ENCODE assay signal across 14 mouse cellular contexts in genomic region chr12:102685523-102685931, GRCm38 (mm10). TPM values are rescaled to one million over a fixed set of nuclear protein-coding genes. Genes with fewer than 3 reads are reported as not detected.
DNase-seq lines count a peak whose midpoint lies in the region; ATAC-seq and TF ChIP-seq lines count a peak whose summit lies in the region.
"Had no signal": no experiment of that assay in that cellular context is flagged by ENCODE, and none has a peak within 500 bp of the region (broad histone marks: within the 10 kb centered on the region; RNA-seq: fewer than 3 reads in every experiment).

No protein-coding gene starts in this region.

- H3K4me2 ChIP-seq in hindbrain, embryonic 13.5 days, result peak overlapping the region; percentile 15; the same call in 1 of the 2 replicates
- no peak overlapping the region for H3K4me2 ChIP-seq in midbrain, embryonic 14.5 days (ENCODE audit: low read length)

- peak overlapping the region; percentile 8 for H3K27ac ChIP-seq in cerebellum, adult 2 months (ENCODE audit: insufficient read depth, low read length)
- peak overlapping the region; percentile 83 for H3K27ac ChIP-seq in hindbrain, embryonic 13.5 days
- H3K27ac ChIP-seq in midbrain, embryonic 14.5 days (replicated peaks; ENCODE audit: low read depth, low read length), result peak overlapping the region; percentile 27
- H3K27ac ChIP-seq: kidney, postnatal 0 days had no signal

- no peak for DNase-seq in cerebellum, adult 2 months
- DNase-seq in midbrain, embryonic 14.5 days, result peak; percentile 46
- DNase-seq in urinary bladder, postnatal 4 days (ENCODE audit: low spot score in 2 of 2), result no peak
- DNase-seq in left cerebral cortex, postnatal 14 days (ENCODE audit: low spot score in 2 of 2), result no peak
- no peak for DNase-seq in urinary bladder, postnatal 36 days (ENCODE audit: low spot score in 2 of 2)
- DNase-seq: adrenal gland, postnatal 14 days; cerebellum, adult 11 months; layer of hippocampus, postnatal 36 days; lung, postnatal 4 days; right cerebral cortex, postnatal 4 days had no signal

- no peaks in the 10 kb centered on the region for H3K9me3 ChIP-seq in E14TG2a.4 (ENCODE audit: low read length)
- H3K9me3 ChIP-seq in hindbrain, embryonic 13.5 days, result no peaks in the 10 kb centered on the region
- H3K9me3 ChIP-seq in midbrain, embryonic 14.5 days (ENCODE audit: control insufficient read depth, low read length), result no peaks in the 10 kb centered on the region

- ATAC-seq in cerebellum, adult (ENCODE audit: insufficient number of reproducible peaks, low FRiP score, low TSS enrichment), result no peak
- peak; percentile 34; the same call in 1 of the 2 replicates for ATAC-seq in hindbrain, embryonic 13.5 days (ENCODE audit: low FRiP score)
- no peak; the same call in 1 of the 2 replicates for ATAC-seq in midbrain, embryonic 14.5 days (ENCODE audit: low FRiP score, low TSS enrichment)

- peak overlapping the region; percentile 29; the same call in 1 of the 2 replicates for H3K9ac ChIP-seq in hindbrain, embryonic 13.5 days
- H3K9ac ChIP-seq in midbrain, embryonic 14.5 days (replicated peaks; ENCODE audit: low read length), result no peak overlapping the region

- H3K36me3 ChIP-seq in E14TG2a.4 (ENCODE audit: insufficient read depth, low read length), result peaks cover 79% of the 10 kb centered on the region
- no peaks in the 10 kb centered on the region for H3K36me3 ChIP-seq in hindbrain, embryonic 13.5 days
- H3K36me3 ChIP-seq in midbrain, embryonic 14.5 days (ENCODE audit: control insufficient read depth, insufficient read depth, low read length), result no peaks in the 10 kb centered on the region

- intact Hi-C loops in left cerebral cortex, postnatal 14 days (cut with DNase I), result no loop called here

- TF ChIP-seq POLR2A in cerebellum, adult 2 months (IDR thresholded peaks at IDR 0.05; ENCODE audit: borderline replicate concordance, insufficient read depth, low read length), result no peak

- no peak overlapping the region for H3K4me3 ChIP-seq in cerebellum, adult 2 months (replicated peaks; ENCODE audit: insufficient read depth, low read depth, low read length)
- peak overlapping the region; percentile 24 for H3K4me3 ChIP-seq in E14TG2a.4 (replicated peaks; ENCODE audit: low read length)
- H3K4me3 ChIP-seq in hindbrain, embryonic 13.5 days, result no peak overlapping the region
- no peak overlapping the region for H3K4me3 ChIP-seq in midbrain, embryonic 14.5 days (replicated peaks; ENCODE audit: low read depth, low read length)

- H3K27me3 ChIP-seq in cerebellum, adult 2 months (ENCODE audit: control insufficient read depth, insufficient read depth, low read length), result no peaks in the 10 kb centered on the region
- no peaks in the 10 kb centered on the region for H3K27me3 ChIP-seq in E14TG2a.4 (ENCODE audit: insufficient read depth, low read length)
- H3K27me3 ChIP-seq in hindbrain, embryonic 13.5 days, result no peaks in the 10 kb centered on the region
- no peaks in the 10 kb centered on the region for H3K27me3 ChIP-seq in midbrain, embryonic 14.5 days (ENCODE audit: control insufficient read depth, insufficient read depth, low read length)

- TF ChIP-seq CTCF in cerebellum, adult 2 months (IDR thresholded peaks at IDR 0.05; ENCODE audit: borderline replicate concordance, insufficient read depth, low read depth, low read length), result no peak
- TF ChIP-seq CTCF in E14TG2a.4 (conservative IDR thresholded peaks at IDR 0.05; ENCODE audit: low read length), result no peak

- peaks cover 61% of the 10 kb centered on the region for H3K4me1 ChIP-seq in cerebellum, adult 2 months (ENCODE audit: control insufficient read depth, insufficient read depth, low read length)
- H3K4me1 ChIP-seq in E14TG2a.4 (replicated peaks; ENCODE audit: low read depth, low read length), result peaks cover 92% of the 10 kb centered on the region
- H3K4me1 ChIP-seq in hindbrain, embryonic 13.5 days (replicated peaks), result peaks cover 37% of the 10 kb centered on the region
- H3K4me1 ChIP-seq in midbrain, embryonic 14.5 days (ENCODE audit: control insufficient read depth, insufficient read depth, low read length), result peaks cover 23% of the 10 kb centered on the region

- 34% methylated on average over 9 of the region's 9 CpGs for WGBS in cerebellum, adult 2 months
- WGBS in hindbrain, embryonic 13.5 days, result 29% methylated on average over 9 of the region's 9 CpGs
- WGBS in midbrain, embryonic 14.5 days, result 45% methylated on average over 9 of the region's 9 CpGs

RNA-seq across cellular contexts. Expression of gene Itpk1, which starts 19.2 kb away (rescaled TPM):
- 64.9 and 67.6 TPM in 2 replicates for polyA plus RNA-seq in cerebellum, adult 2 months (2012; rRNA removed)
- polyA plus RNA-seq in hindbrain, embryonic 13.5 days (2015; fragmentation: Nextera tagmentation; extraction: Ambion mirVana), result 23.0 and 23.4 TPM in 2 replicates
- 24.0 and 30.1 TPM in 2 replicates for polyA plus RNA-seq in midbrain, embryonic 14.5 days (2014; fragmentation: Nextera tagmentation; extraction: Ambion mirVana)
- total RNA-seq in left cerebral cortex, postnatal 14 days (2021), result 10 to 100 TPM; 74.9 to 76.2 TPM

RNA-seq across cellular contexts. Expression of gene Moap1, which starts 57.9 kb away (rescaled TPM):
- polyA plus RNA-seq in cerebellum, adult 2 months (2012; rRNA removed), result 11.9 and 13.8 TPM in 2 replicates
- 51.7 and 54.3 TPM in 2 replicates for polyA plus RNA-seq in hindbrain, embryonic 13.5 days (2015; fragmentation: Nextera tagmentation; extraction: Ambion mirVana)
- 60.0 and 63.6 TPM in 2 replicates for polyA plus RNA-seq in midbrain, embryonic 14.5 days (2014; fragmentation: Nextera tagmentation; extraction: Ambion mirVana)
- 10 to 100 TPM; 37.4 to 38.3 TPM for total RNA-seq in left cerebral cortex, postnatal 14 days (2021)

RNA-seq across cellular contexts. Expression of gene Tmem251, which starts 58.0 kb away (rescaled TPM):
- polyA plus RNA-seq in cerebellum, adult 2 months (2012; rRNA removed), result 3.7 and 3.9 TPM in 2 replicates
- polyA plus RNA-seq in hindbrain, embryonic 13.5 days (2015; fragmentation: Nextera tagmentation; extraction: Ambion mirVana), result 11.5 and 12.2 TPM in 2 replicates
- polyA plus RNA-seq in midbrain, embryonic 14.5 days (2014; fragmentation: Nextera tagmentation; extraction: Ambion mirVana), result 13.0 and 13.2 TPM in 2 replicates
- 1 to 10 TPM; 4.9 to 5.1 TPM for total RNA-seq in left cerebral cortex, postnatal 14 days (2021)

Comparison
In these comparisons a context has a peak if more than half of its experiments do, and no peak if none do; other contexts are left out.
1. H3K27ac ChIP-seq: peak in every context shown above with its lines; median percentile 83 in hindbrain, embryonic 13.5 days; 27 in midbrain, embryonic 14.5 days; 8 in cerebellum, adult 2 months.